Mouse (Mus musculus): ENCODE data around the gene Bach2. TPM values are rescaled to one million over a fixed set of nuclear protein-coding genes. Genes with fewer than 3 reads are reported as not detected.

The Bach2 gene
- polyA plus RNA-seq, 1 experiment from 2014 or later = 9.8 TPM

- Histone ChIP-seq H3K27ac (no peak overlapping the region), H3K9me3 (no peaks in the 10 kb centered on the region), H3K4me3 (no peak overlapping the region), H3K27me3 (no peaks in the 10 kb centered on the region), H3K4me1 (no peaks in the 10 kb centered on the region), H3K9ac (no peak overlapping the region), H3K36me3 (no peaks in the 10 kb centered on the region), H3K4me2 (no peak overlapping the region)
- ATAC-seq (ENCODE audit: insufficient number of reproducible peaks, insufficient read depth, low FRiP score, low TSS enrichment, low read depth) = no peak
- WGBS = 26% methylated on average over 12 of the region's 12 CpGs
Observed at GRCm38 (mm10) chr4:32601135-32601534, 362.5 kb downstream of the Bach2 start.

- no peak within 1 kb of the TSS for H3K4me2 ChIP-seq
- no peaks in the 10 kb centered on the region for H3K4me1 ChIP-seq
- H3K27ac ChIP-seq = no peak within 1 kb of the TSS
- H3K36me3 ChIP-seq = no peaks in the 10 kb centered on the region
- no peak within 1 kb of the TSS for H3K9ac ChIP-seq
- ATAC-seq (ENCODE audit: insufficient number of reproducible peaks, insufficient read depth, low FRiP score, low TSS enrichment, low read depth) = no peak
- H3K27me3 ChIP-seq = no peaks in the 10 kb centered on the region
- no peak within 1 kb of the TSS for H3K4me3 ChIP-seq
- WGBS = 67% methylated on average over 3 of the region's 3 CpGs
- no peaks in the 10 kb centered on the region for H3K9me3 ChIP-seq
Observed at GRCm38 (mm10) chr4:32602660-32603059, 364.1 kb downstream of the Bach2 start, which contains the start of gene Gja10. TSS of gene Gja10 (minus strand) at chr4:32602760.

- peak within 1 kb of the TSS; percentile 80 for H3K4me2 ChIP-seq
- ATAC-seq (ENCODE audit: insufficient number of reproducible peaks, insufficient read depth, low FRiP score, low TSS enrichment, low read depth) = peak; percentile 98
- peak within 1 kb of the TSS; percentile 93 for H3K4me3 ChIP-seq
- peaks cover 15% of the 10 kb centered on the region for H3K4me1 ChIP-seq
- no peaks in the 10 kb centered on the region for H3K36me3 ChIP-seq
- WGBS = under 1% methylated on average over 61 of the region's 67 CpGs
- peak within 1 kb of the TSS; percentile 91 for H3K9ac ChIP-seq
- H3K9me3 ChIP-seq = no peaks in the 10 kb centered on the region
- H3K27me3 ChIP-seq = no peaks in the 10 kb centered on the region
- H3K27ac ChIP-seq = peak within 1 kb of the TSS; percentile 89
Observed at GRCm38 (mm10) chr4:32615034-32615881, 376.7 kb downstream of the Bach2 start, which contains the start of gene Casp8ap2. TSS of gene Casp8ap2 (plus strand) at chr4:32615451.

- Histone ChIP-seq H3K4me3 (no peak overlapping the region), H3K27me3 (no peaks in the 10 kb centered on the region), H3K36me3 (peaks cover 15% of the 10 kb centered on the region)
Observed at GRCm38 (mm10) chr4:32621637-32622036, 383.0 kb downstream of the Bach2 start.

More at GRCm38 (mm10) chr4:32621637-32622036, 383.0 kb downstream of the Bach2 start:
- Histone ChIP-seq H3K9me3 (no peaks in the 10 kb centered on the region), H3K27ac (no peak overlapping the region), H3K9ac (no peak overlapping the region), H3K4me2 (no peak overlapping the region), H3K4me1 (peaks cover 7% of the 10 kb centered on the region)
- ATAC-seq (ENCODE audit: insufficient number of reproducible peaks, insufficient read depth, low FRiP score, low TSS enrichment, low read depth) = no peak
